Comparison of ENCODE assay signal across 8 mouse cellular contexts in genomic region chr4:104368561-104369021, GRCm38 (mm10).
DNase-seq lines count a peak whose midpoint lies in the region; ATAC-seq and TF ChIP-seq lines count a peak whose summit lies in the region.

No protein-coding gene starts in this region.

- no peaks in the 10 kb centered on the region for H3K9me3 ChIP-seq in heart, embryonic 13.5 days
- no peaks in the 10 kb centered on the region for H3K9me3 ChIP-seq in heart, embryonic 14.5 days (ENCODE audit: control insufficient read depth, low read length)
- H3K9me3 ChIP-seq in stomach, postnatal 0 days (ENCODE audit: control insufficient read depth, low read length) = no peaks in the 10 kb centered on the region

- no peak for ATAC-seq in heart, embryonic 13.5 days (ENCODE audit: extremely low read depth, insufficient number of reproducible peaks, low FRiP score, low TSS enrichment)
- ATAC-seq in heart, embryonic 14.5 days (ENCODE audit: insufficient number of reproducible peaks, insufficient read depth, low FRiP score, low read depth) = no peak
- ATAC-seq in stomach, postnatal 0 days (ENCODE audit: low FRiP score, low TSS enrichment) = 0 out of 2 replicates have a peak, but pooled peaks have one; percentile 21
- no peak for ATAC-seq in activated CD4-positive, CD25-positive, alpha-beta regulatory T cell, adult 4 months

- H3K27me3 ChIP-seq in heart, embryonic 13.5 days (replicated peaks) = peaks cover 85% of the 10 kb centered on the region
- peaks cover 83% of the 10 kb centered on the region for H3K27me3 ChIP-seq in heart, embryonic 14.5 days (ENCODE audit: control insufficient read depth, insufficient read depth, low read length)
- no peaks in the 10 kb centered on the region for H3K27me3 ChIP-seq in stomach, postnatal 0 days (ENCODE audit: control insufficient read depth, insufficient read depth, low read length)

- TF ChIP-seq POLR2A in cortical plate, adult 2 months (IDR thresholded peaks at IDR 0.05; ENCODE audit: extremely low read depth, insufficient read depth, low read length) = no peak

- TF ChIP-seq EP300 in stomach, postnatal 0 days (optimal IDR thresholded peaks at IDR 0.05) = no peak

- 1% methylated on average over 20 of the region's 20 CpGs for WGBS in heart, embryonic 13.5 days
- under 1% methylated on average over 20 of the region's 20 CpGs for WGBS in heart, embryonic 14.5 days
- 1% methylated on average over 20 of the region's 20 CpGs for WGBS in stomach, postnatal 0 days

- H3K9ac ChIP-seq in heart, embryonic 13.5 days = peak overlapping the region; percentile 74; the same call in 1 of the 2 replicates
- H3K9ac ChIP-seq in heart, embryonic 14.5 days (ENCODE audit: low read length) = no peak overlapping the region
- no peak overlapping the region for H3K9ac ChIP-seq in stomach, postnatal 0 days (ENCODE audit: low read length)

- intact Hi-C loops in heart, postnatal 14 days (cut with DNase I) = no loop called here

- no peak for TF ChIP-seq CTCF in cortical plate, adult 2 months (IDR thresholded peaks at IDR 0.05; ENCODE audit: extremely low read depth, insufficient read depth, low read length)
- peak; percentile 54 for TF ChIP-seq CTCF in stomach, postnatal 0 days (IDR thresholded peaks at IDR 0.05; ENCODE audit: low read depth)

- peak overlapping the region; percentile 96 for H3K4me2 ChIP-seq in heart, embryonic 13.5 days
- H3K4me2 ChIP-seq in heart, embryonic 14.5 days (ENCODE audit: low read length) = peak overlapping the region; percentile 99
- peak overlapping the region; percentile 95 for H3K4me2 ChIP-seq in stomach, postnatal 0 days (replicated peaks; ENCODE audit: low read depth)

- peak overlapping the region; percentile 67 for H3K4me3 ChIP-seq in heart, embryonic 13.5 days
- H3K4me3 ChIP-seq in cortical plate, adult 2 months (ENCODE audit: insufficient read depth, low read length) = peak overlapping the region; percentile 61
- peak overlapping the region; percentile 64 to 68 for H3K4me3 ChIP-seq in heart, embryonic 14.5 days (ENCODE audit: control insufficient read depth in 1 of 2, insufficient read depth in 1 of 2, low read depth in 1 of 2, low read length in 2 of 2)
- peak overlapping the region; percentile 60 for H3K4me3 ChIP-seq in stomach, postnatal 0 days (ENCODE audit: low read depth, low read length)

- H3K27ac ChIP-seq in heart, embryonic 13.5 days (replicated peaks) = no peak overlapping the region
- no peak overlapping the region for H3K27ac ChIP-seq in cortical plate, adult 2 months (ENCODE audit: insufficient read depth, low read length)
- no peak overlapping the region for H3K27ac ChIP-seq in heart, embryonic 14.5 days (replicated peaks in 1 of 2; ENCODE audit: control insufficient read depth in 1 of 2, insufficient read depth in 1 of 2, low read depth in 2 of 2, low read length in 2 of 2)
- no peak overlapping the region for H3K27ac ChIP-seq in stomach, postnatal 0 days (replicated peaks)

- no peaks in the 10 kb centered on the region for H3K36me3 ChIP-seq in heart, embryonic 13.5 days
- H3K36me3 ChIP-seq in heart, embryonic 14.5 days (ENCODE audit: control insufficient read depth, insufficient read depth, low read length) = no peaks in the 10 kb centered on the region
- H3K36me3 ChIP-seq in stomach, postnatal 0 days (ENCODE audit: control insufficient read depth, insufficient read depth, low read length) = no peaks in the 10 kb centered on the region

- DNase-seq in heart, postnatal 14 days = no peak
- peak; percentile 51 to 60 for DNase-seq in layer of hippocampus, adult 8-10 months (ENCODE audit: low spot score in 2 of 2)
- DNase-seq in mesoderm, embryonic 11.5 days (ENCODE audit: low read depth, low spot score) = peak; percentile 85
- DNase-seq in stomach, postnatal 0 days (ENCODE audit: low spot score) = peak; percentile 37

- H3K4me1 ChIP-seq in heart, embryonic 13.5 days = peaks cover 21% of the 10 kb centered on the region
- peaks cover 4% of the 10 kb centered on the region for H3K4me1 ChIP-seq in cortical plate, adult 2 months (ENCODE audit: control insufficient read depth, insufficient read depth, low read length)
- H3K4me1 ChIP-seq in heart, embryonic 14.5 days (ENCODE audit: control insufficient read depth in 2 of 2, insufficient read depth in 2 of 2, low read length in 2 of 2) = peaks cover 5 to 14% of the 10 kb centered on the region in 2 experiments; a peak in 3 of 4 replicates
- no peaks in the 10 kb centered on the region; the same call in 1 of the 2 replicates for H3K4me1 ChIP-seq in stomach, postnatal 0 days (replicated peaks; ENCODE audit: control insufficient read depth, insufficient read depth)

Comparison
In these comparisons a context has a peak if more than half of its experiments do, and no peak if none do; other contexts are left out.
1. DNase-seq: peak in layer of hippocampus, adult 8-10 months (2 of 2), mesoderm, embryonic 11.5 days (single experiment) and stomach, postnatal 0 days (single experiment); none in heart, postnatal 14 days (0 of 2).
2. Peak in every context shown above with its lines, with median percentiles within 50 percentile points of each other: H3K4me2 ChIP-seq and H3K4me3 ChIP-seq.